Mouse (Mus musculus) monocyte, adult 5-6 weeks (primary cell): Measurements from ENCODE around the gene Gm20661. TPM values are rescaled to one million over a fixed set of nuclear protein-coding genes. Genes with fewer than 3 reads are reported as not detected.

ENCODE experiments used
- ATAC-seq: fragments of 153-309, 156-312 bp; replicated peaks from 2 replicates; pipeline ENCODE4 v1.8.0; 2017; ENCODE audit warnings: mild to moderate bottlenecking; ENCODE audit not compliant: low TSS enrichment, insufficient number of reproducible peaks, severe bottlenecking, poor library complexity, low FRiP score
- total RNA-seq: library from RNA; stranded (forward); fragments of 200-1000, 200-491, 200-594 nt; gene quantifications from 3 replicates; pipeline ENCODE4 v1.2.3, GENCODE M21; 2017

The Gm20661 gene
- total RNA-seq, 1 experiment from 2014 or later = not detected

GRCm38 (mm10) chr9:107963700-107964099, 19.2 kb upstream of the Gm20661 start:
- peak; percentile 73 for ATAC-seq

GRCm38 (mm10) chr9:107964681-107965080, 18.2 kb upstream of the Gm20661 start:
- ATAC-seq = no peak

- no peak for ATAC-seq
Observed at GRCm38 (mm10) chr9:107966676-107967075, 16.2 kb upstream of the Gm20661 start.

- ATAC-seq = no peak
Observed at GRCm38 (mm10) chr9:107967437-107967836, 15.4 kb upstream of the Gm20661 start.

GRCm38 (mm10) chr9:107968531-107968930, 14.3 kb upstream of the Gm20661 start:
- no peak for ATAC-seq

- ATAC-seq = no peak
Observed at GRCm38 (mm10) chr9:107970311-107970710, 12.5 kb upstream of the Gm20661 start.

- ATAC-seq = no peak
Observed at GRCm38 (mm10) chr9:107971690-107972541, 10.9 kb upstream of the Gm20661 start.

- no peak for ATAC-seq
Observed at GRCm38 (mm10) chr9:107974491-107975171, 8.2 kb upstream of the Gm20661 start.

- peak; percentile 83 for ATAC-seq
Observed at GRCm38 (mm10) chr9:107975399-107976386, 7.2 kb upstream of the Gm20661 start, which contains the start of gene Uba7. Gene Uba7, plus strand, starts transcription at chr9:107975505.

- no peak for ATAC-seq
Observed at GRCm38 (mm10) chr9:107978815-107979214, 4.0 kb upstream of the Gm20661 start.

GRCm38 (mm10) chr9:107981684-107982605, 913 bp upstream of the Gm20661 start:
- no peak for ATAC-seq

- ATAC-seq = no peak
Observed at GRCm38 (mm10) chr9:107983421-107983890, 598 bp downstream of the Gm20661 start.

- no peak for ATAC-seq
Observed at GRCm38 (mm10) chr9:107984052-107984753, 1.3 kb downstream of the Gm20661 start.

- ATAC-seq = no peak
Observed at GRCm38 (mm10) chr9:107984754-107985055, 1.8 kb downstream of the Gm20661 start.

GRCm38 (mm10) chr9:107985131-107986119, 2.6 kb downstream of the Gm20661 start, which contains the start of gene Inka1:
Gene Inka1, minus strand, starts transcription at chr9:107985879.
- ATAC-seq = peak; percentile 60

- peak; percentile 64 for ATAC-seq
Observed at GRCm38 (mm10) chr9:107986376-107986775, 3.5 kb downstream of the Gm20661 start.
